Mouse (Mus musculus) cortical plate, adult 2 months (tissue): ENCODE data around the gene Lgals12.

Experiments used
- CTCF ChIP-seq: fragments of 200-500 bp; IDR thresholded peaks from 2 replicates; pipeline ENCODE4 v1.5.1; 2011; ENCODE audit warnings: mild to moderate bottlenecking, control low read depth, low read length; ENCODE audit not compliant: insufficient read depth; ENCODE audit errors: extremely low read depth
- POLR2A ChIP-seq: fragments of 200-500 bp; IDR thresholded peaks from 2 replicates; pipeline ENCODE4 v1.6.1; 2011; ENCODE audit warnings: mild to moderate bottlenecking, low read length, control low read depth; ENCODE audit not compliant: insufficient read depth; ENCODE audit errors: extremely low read depth

DNA sequence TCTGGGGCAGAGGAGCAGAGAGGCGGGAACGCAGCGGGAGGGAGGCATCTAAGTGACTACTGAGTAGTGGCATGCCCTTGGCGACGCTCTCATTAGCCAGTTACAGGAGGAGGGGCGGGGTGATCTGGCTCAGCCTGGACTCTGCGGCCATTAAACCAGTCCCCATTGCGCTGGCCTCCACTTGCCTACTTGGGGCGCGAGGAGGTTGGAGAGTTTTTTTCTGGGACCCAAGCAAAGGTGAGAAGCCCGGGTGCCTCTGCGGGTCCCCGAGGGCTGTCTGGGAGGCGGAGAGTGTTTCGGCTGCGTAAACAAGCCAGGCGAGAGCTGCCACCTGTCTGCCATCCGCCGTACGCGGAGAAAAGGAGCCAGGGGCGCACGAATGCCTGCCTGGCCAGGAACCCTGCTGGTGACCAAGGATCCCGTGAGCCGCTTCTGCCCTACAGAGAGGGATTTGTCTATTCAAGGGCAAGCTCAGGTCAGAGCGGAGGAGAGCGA is 49.6 kb downstream of the Lgals12 start, which contains the start of gene Pla2g16:
- TF ChIP-seq CTCF (no peak), POLR2A (0 out of 2 replicates have a peak, but pooled peaks have one; percentile 36)
